Mouse (Mus musculus) E14TG2a.4 (cell line): Measurements from ENCODE around the gene Ubqln1.

Experiments used
- CTCF ChIP-seq: conservative IDR thresholded peaks from 2 replicates; pipeline ENCODE4 v1.5.1; 2014; ENCODE audit warnings: low read length
- NANOG ChIP-seq: IDR thresholded peaks from 2 replicates; pipeline ENCODE4 v1.6.1; 2014; ENCODE audit warnings: borderline replicate concordance, low read length, mixed read lengths
- POU5F1 ChIP-seq: IDR thresholded peaks from 2 replicates; pipeline ENCODE4 v1.6.1; 2014; ENCODE audit warnings: low read length, borderline replicate concordance

- no peak for TF ChIP-seq CTCF
- TF ChIP-seq NANOG = no peak
- TF ChIP-seq POU5F1 = no peak
Measured at GRCm38 (mm10) chr13:58156031-58156430, 59.4 kb downstream of the Ubqln1 start.
